Comparison of ENCODE assay signal across 18 mouse cellular contexts in the genomic region with DNA sequence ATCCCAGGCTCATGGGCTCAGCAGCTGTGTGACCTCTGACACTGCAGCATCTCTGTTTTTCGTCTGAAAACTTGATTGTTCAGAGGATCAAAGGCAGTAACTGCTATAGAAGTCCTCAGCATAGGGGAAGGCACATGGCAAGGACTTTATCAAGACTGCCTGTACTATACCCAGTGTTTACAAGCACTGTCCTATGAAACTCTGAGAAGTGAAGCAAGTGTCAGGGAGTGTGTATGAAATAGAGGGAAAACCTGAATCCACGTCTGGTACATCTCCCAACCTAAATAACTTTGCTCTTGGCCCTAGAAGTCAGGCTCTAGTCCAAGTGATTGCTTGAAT.
"Had no signal": no experiment of that assay in that cellular context is flagged by ENCODE, and none has a peak within 500 bp of the region (broad histone marks: within the 10 kb centered on the region; RNA-seq: fewer than 3 reads in every experiment).

No protein-coding gene starts in this region.

- H3K4me3 ChIP-seq: limb, embryonic 15.5 days; liver, embryonic 12.5 days; midbrain, embryonic 10.5 days; myocyte; neural tube, embryonic 15.5 days had no signal

- H3K4me1 ChIP-seq: limb, embryonic 15.5 days; liver, embryonic 12.5 days; midbrain, embryonic 10.5 days had no signal

- H3K4me2 ChIP-seq: limb, embryonic 15.5 days; liver, embryonic 12.5 days; lung, embryonic 14.5 days; neural tube, embryonic 15.5 days had no signal

- H3K36me3 ChIP-seq: limb, embryonic 15.5 days; liver, embryonic 12.5 days; midbrain, embryonic 10.5 days; neural tube, embryonic 15.5 days had no signal

- ATAC-seq: liver, embryonic 12.5 days had no signal

- H3K27ac ChIP-seq: kidney, postnatal 0 days; limb, embryonic 15.5 days; liver, embryonic 12.5 days; midbrain, embryonic 10.5 days; neural tube, embryonic 15.5 days had no signal

- H3K9ac ChIP-seq: limb, embryonic 15.5 days; liver, embryonic 12.5 days; lung, embryonic 14.5 days; neural tube, embryonic 15.5 days had no signal

- H3K27me3 ChIP-seq: limb, embryonic 15.5 days; liver, embryonic 12.5 days; neural tube, embryonic 15.5 days had no signal

- DNase-seq: kidney, adult 8-10 months; kidney, postnatal 36 days; layer of hippocampus, adult 9-11 months; layer of hippocampus, postnatal 36 days; lung, embryonic 14.5 days; lung, postnatal 10 days; lung, postnatal 4 days; midbrain, embryonic 14.5 days; right cerebral cortex, adult 18-20 months; right cerebral cortex, postnatal 25 days; thymus, adult 18-20 months; thymus, postnatal 14 days had no signal

- H3K9me3 ChIP-seq: limb, embryonic 15.5 days; liver, embryonic 12.5 days; midbrain, embryonic 10.5 days; neural tube, embryonic 15.5 days had no signal
